Mouse (Mus musculus) stomach, postnatal 0 days (tissue): ENCODE measurements around the gene Cd38. TPM values are rescaled to one million over a fixed set of nuclear protein-coding genes. Genes with fewer than 3 reads are reported as not detected.

Source experiments
- ATAC-seq: fragments of 200-750 bp; cut with Nextera tagmentation; 2 replicates; pipeline ENCODE4 v1.8.0; 2017; ENCODE audit not compliant: low FRiP score, low TSS enrichment
- DNase-seq: peaks from one replicate; pipeline ENCODE4 v3.0.0-alpha.2; 2016; ENCODE audit warnings: low spot score
- H3K27ac ChIP-seq: fragments of 300-500 bp; sonication (generic); replicated peaks from 2 replicates; pipeline ENCODE4 v1.5.1; 2014; ENCODE audit warnings: mild to moderate bottlenecking, control low read depth
- H3K27me3 ChIP-seq: fragments of 300-500 bp; sonication (generic); 2 replicates; pipeline ENCODE4 v1.6.1; 2014; ENCODE audit warnings: low read length; ENCODE audit not compliant: control insufficient read depth, insufficient read depth
- H3K36me3 ChIP-seq: fragments of 300-500 bp; sonication (generic); 2 replicates; pipeline ENCODE4 v1.6.1; 2014; ENCODE audit warnings: low read length, mixed read lengths; ENCODE audit not compliant: control insufficient read depth, insufficient read depth
- H3K4me1 ChIP-seq: fragments of 300-500 bp; sonication (generic); replicated peaks from 2 replicates; pipeline ENCODE4 v1.6.1; 2014; ENCODE audit warnings: antibody characterized with exemption; ENCODE audit not compliant: control insufficient read depth, insufficient read depth
- H3K4me2 ChIP-seq: fragments of 300-500 bp; sonication (generic); replicated peaks from 2 replicates; pipeline ENCODE4 v1.6.1; 2014; ENCODE audit warnings: low read depth, mild to moderate bottlenecking, control low read depth, moderate library complexity
- H3K4me3 ChIP-seq: fragments of 300-500 bp; sonication (generic); 2 replicates; pipeline ENCODE4 v1.5.1; 2014; ENCODE audit warnings: low read depth, low read length, control low read depth
- H3K9ac ChIP-seq: fragments of 300-500 bp; sonication (generic); 2 replicates; pipeline ENCODE4 v1.6.1; 2014; ENCODE audit warnings: mild to moderate bottlenecking, low read length, control low read depth, mixed read lengths
- H3K9me3 ChIP-seq: fragments of 300-500 bp; sonication (generic); 2 replicates; pipeline ENCODE4 v1.6.1; 2016; ENCODE audit warnings: low read length; ENCODE audit not compliant: control insufficient read depth
- CTCF ChIP-seq: IDR thresholded peaks from 2 replicates; pipeline ENCODE4 v1.5.1; 2016; ENCODE audit warnings: antibody characterized with exemption, low read depth, mild to moderate bottlenecking, moderate library complexity
- EP300 ChIP-seq: optimal IDR thresholded peaks from 2 replicates; pipeline ENCODE3; 2016; ENCODE audit warnings: antibody characterized with exemption
- WGBS: fragments of 180-500 bp; shearing (Covaris S2); extraction: QIAGEN DNeasy Blood & Tissue Kit; methylation state at CpG from one replicate; pipeline ENCODE4 v1.1.7; 2014; 5-methylcytosine and 5-hydroxymethylcytosine counted together
- polyA plus RNA-seq: library from polyadenylated mRNA; unstranded; fragments of >200 nt; fragmentation: Nextera tagmentation; extraction: Ambion mirVana; gene quantifications from 2 replicates; pipeline ENCODE4 v1.2.1, GENCODE M21; 2015

Gene Cd38
- 4.9 and 5.1 TPM in 2 replicates for polyA plus RNA-seq

DNA sequence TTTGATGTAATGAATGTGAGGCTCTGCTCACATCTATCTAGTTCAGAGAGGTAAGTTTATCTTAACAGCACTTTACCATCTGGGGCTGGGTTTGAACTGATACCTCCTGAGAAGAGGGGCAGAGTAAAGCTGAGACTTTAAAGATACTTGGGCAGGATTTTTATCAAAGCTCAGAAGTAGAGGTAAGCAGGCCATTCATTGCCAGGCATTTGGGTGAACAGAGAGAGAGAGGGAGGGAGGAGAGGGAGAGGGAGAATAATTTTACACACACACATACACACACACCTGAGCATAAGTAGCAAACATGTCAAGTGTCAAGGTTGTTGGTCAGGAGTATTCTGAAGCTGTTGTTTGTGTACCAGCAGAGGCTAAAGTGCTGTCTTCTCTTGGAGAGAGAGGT is at the start of gene Cd38:
Cd38 (plus strand) TSS at position 301 of the 400 bp plus-strand sequence.
- DNase-seq (no peak), ATAC-seq (no peak)
- Histone ChIP-seq H3K9ac (peak within 1 kb of the TSS; percentile 59), H3K36me3 (no peaks in the 10 kb centered on the region), H3K4me2 (peak within 1 kb of the TSS; percentile 62), H3K27ac (peak within 1 kb of the TSS; percentile 67), H3K4me1 (no peaks in the 10 kb centered on the region), H3K4me3 (peak within 1 kb of the TSS; percentile 32), H3K27me3 (no peaks in the 10 kb centered on the region), H3K9me3 (no peaks in the 10 kb centered on the region)
- TF ChIP-seq EP300 (no peak), CTCF (no peak)

DNA sequence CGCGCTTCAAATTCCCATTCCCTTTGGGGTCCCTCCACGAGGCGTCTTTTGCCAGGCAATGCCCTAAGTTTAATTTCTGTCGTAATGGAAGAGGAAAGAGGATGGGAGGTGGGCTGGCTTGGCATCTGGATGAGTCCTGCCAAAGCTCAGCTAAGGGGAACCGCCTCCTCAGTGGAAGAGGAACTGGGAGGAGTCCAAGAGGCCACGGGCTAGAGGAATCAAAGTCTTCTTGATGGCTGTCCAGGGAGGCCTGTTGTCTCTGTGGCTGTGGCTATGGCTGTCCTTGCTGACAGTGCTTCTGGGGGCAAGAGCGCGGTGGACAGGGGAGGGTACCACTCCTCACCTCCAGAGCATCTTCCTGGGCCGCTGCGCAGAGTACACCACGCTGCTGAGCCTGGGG is 49.7 kb upstream of the Cd38 start, which contains the start of gene Bst1:
Bst1 (plus strand) TSS at position 191 of the 400 bp plus-strand sequence.
- Histone ChIP-seq H3K4me3 (no peak within 1 kb of the TSS), H3K4me2 (no peak within 1 kb of the TSS), H3K27ac (no peak within 1 kb of the TSS), H3K27me3 (no peaks in the 10 kb centered on the region), H3K9ac (no peak within 1 kb of the TSS), H3K4me1 (no peaks in the 10 kb centered on the region), H3K36me3 (no peaks in the 10 kb centered on the region), H3K9me3 (no peaks in the 10 kb centered on the region)
- TF ChIP-seq EP300 (no peak), CTCF (no peak)
- 51% methylated on average over 12 of the region's 12 CpGs for WGBS
- DNase-seq (no peak), ATAC-seq (0 out of 2 replicates have a peak, but pooled peaks have one; percentile 16)

DNA sequence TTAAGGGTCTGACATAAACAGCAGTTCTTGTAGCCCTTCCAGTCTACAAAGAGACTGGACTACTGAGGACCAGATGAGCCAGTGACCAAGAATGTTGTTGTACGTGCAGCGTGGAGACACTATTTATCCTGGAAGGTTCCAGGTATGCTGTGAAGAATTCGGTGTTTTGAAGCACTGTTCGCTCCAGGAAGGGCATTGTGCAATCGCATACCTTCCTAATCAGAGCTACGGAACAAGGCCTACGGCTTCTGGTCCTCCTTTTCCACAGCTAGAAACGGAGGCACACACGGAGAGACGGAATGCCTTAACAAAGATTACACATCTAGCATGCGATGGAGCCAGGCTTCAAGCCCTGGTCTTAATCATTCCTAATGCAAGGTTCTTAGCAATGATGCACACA is 47.6 kb upstream of the Cd38 start:
- no peaks in the 10 kb centered on the region for H3K27me3 ChIP-seq
- no peaks in the 10 kb centered on the region for H3K4me1 ChIP-seq
- no peaks in the 10 kb centered on the region for H3K9me3 ChIP-seq
- TF ChIP-seq CTCF (no peak), EP300 (no peak)
- DNase-seq: no peak
- 49% methylated on average over 11 of the region's 11 CpGs for WGBS
- H3K4me2 ChIP-seq: no peak overlapping the region
- no peak overlapping the region for H3K27ac ChIP-seq
- H3K9ac ChIP-seq: no peak overlapping the region
- peak; percentile 35; the same call in 1 of the 2 replicates for ATAC-seq
- no peaks in the 10 kb centered on the region for H3K36me3 ChIP-seq
- no peak overlapping the region for H3K4me3 ChIP-seq

GRCm38 (mm10) chr5:43821538-43821937 is 46.8 kb upstream of the Cd38 start, which contains the start of gene Fbxl5:
Gene Fbxl5 (minus strand): TSS chr5:43821638.
- H3K36me3 ChIP-seq: no peaks in the 10 kb centered on the region
- H3K4me1 ChIP-seq: no peaks in the 10 kb centered on the region
- H3K27me3 ChIP-seq: no peaks in the 10 kb centered on the region
- 83% methylated on average over 19 of the region's 19 CpGs for WGBS
- TF ChIP-seq EP300: no peak
- TF ChIP-seq CTCF: no peak
- no peak within 1 kb of the TSS for H3K27ac ChIP-seq
- DNase-seq (no peak), ATAC-seq (no peak)
- H3K9me3 ChIP-seq: no peaks in the 10 kb centered on the region
- H3K4me3 ChIP-seq: no peak within 1 kb of the TSS
- H3K4me2 ChIP-seq: no peak within 1 kb of the TSS
- H3K9ac ChIP-seq: no peak within 1 kb of the TSS

GRCm38 (mm10) chr5:43822199-43822598 is 46.2 kb upstream of the Cd38 start:
- Histone ChIP-seq H3K27ac (no peak overlapping the region), H3K9ac (no peak overlapping the region)
- no peak for ATAC-seq

GRCm38 (mm10) chr5:43822824-43823223 is 45.5 kb upstream of the Cd38 start:
- TF ChIP-seq CTCF (no peak), EP300 (no peak)
- no peak for ATAC-seq
- no peaks in the 10 kb centered on the region for H3K27me3 ChIP-seq
- 66% methylated on average over 3 of the region's 3 CpGs for WGBS
- H3K36me3 ChIP-seq: no peaks in the 10 kb centered on the region
- no peak overlapping the region for H3K27ac ChIP-seq
- H3K9me3 ChIP-seq: no peaks in the 10 kb centered on the region
- no peak overlapping the region for H3K4me3 ChIP-seq
- H3K4me2 ChIP-seq: no peak overlapping the region
- no peak for DNase-seq
- H3K9ac ChIP-seq: no peak overlapping the region
- no peaks in the 10 kb centered on the region for H3K4me1 ChIP-seq

More at GRCm38 (mm10) chr5:43822199-43822598, 46.2 kb upstream of the Cd38 start:
- no peak for DNase-seq
- Histone ChIP-seq H3K4me2 (no peak overlapping the region), H3K4me3 (no peak overlapping the region), H3K36me3 (no peaks in the 10 kb centered on the region), H3K9me3 (no peaks in the 10 kb centered on the region), H3K27me3 (no peaks in the 10 kb centered on the region), H3K4me1 (no peaks in the 10 kb centered on the region)
- WGBS: 88% methylated on average over 8 of the region's 8 CpGs
- TF ChIP-seq EP300: no peak
- no peak for TF ChIP-seq CTCF
